Mouse (Mus musculus) heart, postnatal 10 days (tissue): ENCODE results near the gene Tssk6. TPM values are rescaled to one million over a fixed set of nuclear protein-coding genes. Genes with fewer than 3 reads are reported as not detected.
"Not testable (repeated sequence)": the region's sequence is repeated elsewhere in the genome, so short reads cannot be mapped to it uniquely, and the experiment has no call there.

Source experiments
- DNase-seq, 2 experiments: peaks; one replicate each; pipeline ENCODE4 v3.0.0; 2021
- intact Hi-C: fragments of 180-260 bp; cut with DNase I; formaldehyde crosslinking; loops from one replicate; pipeline ENCODE4 v1.15.1; 2025
- total RNA-seq, 2 experiments: library from RNA; stranded (reverse); gene quantifications; 2 replicates each; pipeline ENCODE4 v1.2.3; 2021

The Tssk6 gene
- total RNA-seq, 2 experiments from 2014 or later, result 0.25 to 0.31 TPM

- intact Hi-C loops, result loop anchor here (1.0 kb wide), 1 partner anchor 38 kb away; no protein-coding TSS in a partner anchor
- DNase-seq, result no peak
These were observed 10.6 kb downstream of the Tssk6 start for GRCm38 (mm10) chr8:69912478-69913074.

DNA sequence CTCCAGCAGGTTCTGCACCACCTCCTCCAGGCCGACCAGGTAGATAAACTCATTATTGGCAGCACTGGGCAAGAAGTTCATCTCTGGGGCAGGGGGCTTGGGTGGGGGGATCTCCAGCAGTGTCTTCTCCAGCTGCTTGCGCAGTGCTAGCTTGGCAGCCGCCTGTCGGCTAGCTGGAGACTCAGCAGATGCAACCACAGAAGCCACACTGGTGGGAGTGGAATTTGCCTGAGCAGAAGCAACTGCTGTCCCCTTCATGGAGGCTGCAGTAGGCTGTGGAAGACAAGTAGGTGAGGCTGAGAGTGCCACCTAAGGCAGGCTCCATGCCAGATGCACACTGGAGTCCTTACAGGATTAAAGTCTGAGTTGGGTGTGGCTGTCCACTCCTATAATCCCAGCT, 12.5 kb downstream of the Tssk6 start:
- intact Hi-C loops, result no loop called here
- DNase-seq, result no peak

DNA sequence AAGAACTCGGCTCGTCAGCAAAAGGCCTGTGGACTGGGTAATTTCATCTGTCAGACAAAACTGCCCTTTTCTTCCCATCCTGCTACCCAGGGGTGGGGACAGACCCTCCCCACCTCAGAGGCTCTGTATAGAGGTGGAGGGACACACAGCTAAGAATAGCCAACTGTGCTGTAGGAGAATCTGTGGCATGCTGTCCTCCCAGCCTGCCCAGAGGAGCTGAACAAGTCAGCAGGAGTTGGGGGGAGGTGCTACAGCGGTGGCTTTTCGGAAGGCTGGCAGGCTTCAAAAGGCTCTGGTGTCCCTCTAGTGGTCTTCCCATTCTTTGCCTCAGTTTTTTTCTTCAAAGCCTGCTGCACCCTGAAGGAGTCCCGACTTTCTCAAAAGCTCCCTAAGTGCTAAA, 13.8 kb downstream of the Tssk6 start:
- intact Hi-C loops, result loop anchor here (5.0 kb wide), 1 partner anchor 207 kb away; the partner anchor contains the start of gene Ncan
- peak; percentile 57 to 67 for DNase-seq

GRCm38 (mm10) chr8:69918506-69918905, 16.5 kb downstream of the Tssk6 start:
- intact Hi-C loops, result loop anchor here (2.0 to 5.0 kb wide), 2 partner anchors 204 to 248 kb away; partner anchors contain the start of gene Ncan
- DNase-seq, result no peak

DNA sequence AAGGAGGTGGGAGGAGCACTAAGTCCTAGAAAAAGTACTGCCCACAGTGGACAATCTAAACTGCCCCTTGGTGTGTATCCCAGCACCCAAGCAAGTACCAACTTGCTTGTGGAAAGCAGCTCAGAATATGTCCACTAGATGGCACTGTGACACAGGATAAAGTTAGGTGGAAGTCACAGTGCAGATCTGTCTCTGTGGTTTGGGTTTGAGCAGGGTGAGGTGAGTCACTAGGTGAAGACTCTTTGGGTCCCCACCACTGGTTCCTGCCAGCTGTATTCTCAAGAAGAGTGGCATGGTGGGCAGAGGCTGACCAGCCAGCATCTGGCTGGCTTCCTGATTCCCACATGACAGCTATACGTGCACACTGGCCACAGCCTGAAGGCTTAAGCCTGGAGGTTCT, 17.0 kb downstream of the Tssk6 start:
- intact Hi-C loops, result loop anchor here (1.0 to 5.0 kb wide), 3 partner anchors 82 to 248 kb away; partner anchors contain the start of gene Ncan
- DNase-seq, result peak; percentile 88 to 91

- DNase-seq, result peak; percentile 69 to 78
- intact Hi-C loops, result loop anchor here (1.0 to 5.0 kb wide), 5 partner anchors 15 to 247 kb away; partner anchors contain the start of gene Ncan
These were observed 18.1 kb downstream of the Tssk6 start for GRCm38 (mm10) chr8:69919876-69920662.

GRCm38 (mm10) chr8:69921141-69921540, 19.2 kb downstream of the Tssk6 start:
- no peak for DNase-seq

DNA sequence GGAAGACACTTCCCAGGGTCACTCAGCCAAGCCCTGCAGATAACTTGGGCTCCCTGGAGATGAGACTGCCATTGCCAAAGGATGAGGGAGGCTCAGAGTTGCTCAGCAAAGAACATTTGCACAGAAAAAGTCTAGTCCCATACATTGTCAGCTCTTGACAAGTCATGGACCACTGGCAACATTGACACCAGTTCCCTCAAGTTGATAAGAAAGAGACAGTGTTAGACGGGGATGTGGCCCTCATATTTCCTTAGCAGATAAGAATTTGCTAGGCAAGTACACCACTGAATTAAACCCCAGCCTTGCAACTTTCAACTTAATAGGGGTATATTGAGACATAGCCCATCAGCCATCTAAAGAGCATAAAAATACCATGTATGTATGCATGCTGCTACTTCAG, 22.0 kb downstream of the Tssk6 start:
- intact Hi-C loops, result no loop called here
- no peak for DNase-seq

More at GRCm38 (mm10) chr8:69921141-69921540, 19.2 kb downstream of the Tssk6 start:
- intact Hi-C loops, result loop anchor here (2.0 kb wide), 2 partner anchors 14 to 52 kb away; no protein-coding TSS in a partner anchor

GRCm38 (mm10) chr8:69926901-69927300, 24.9 kb downstream of the Tssk6 start:
- intact Hi-C loops, result no loop called here
- DNase-seq, result no peak

DNA sequence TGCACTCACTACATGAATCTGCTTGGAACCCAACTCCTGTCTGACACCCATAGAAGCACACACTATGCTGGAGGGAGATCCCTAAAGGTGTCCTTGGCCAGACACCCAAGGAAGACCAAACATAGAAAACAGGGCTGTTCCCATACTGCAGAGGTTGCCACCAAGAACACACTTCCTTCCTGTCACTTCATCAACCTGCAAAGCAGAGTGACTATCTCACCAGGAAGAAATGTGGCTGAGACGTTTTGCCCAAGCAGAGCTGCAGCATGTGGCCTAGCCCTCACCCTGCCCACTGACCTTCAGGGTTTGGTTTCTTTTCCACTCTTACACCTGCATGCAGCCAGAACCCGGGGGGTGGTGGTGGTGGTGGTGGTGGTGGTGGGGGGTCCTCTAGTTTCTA, 31.8 kb downstream of the Tssk6 start:
- intact Hi-C loops, result loop anchor here (2.0 kb wide), 1 partner anchor 13 kb away; no protein-coding TSS in a partner anchor
- DNase-seq, result no peak

- DNase-seq, result no peak
- intact Hi-C loops, result loop anchor here (2.0 kb wide), 1 partner anchor 14 kb away; no protein-coding TSS in a partner anchor
These were observed 32.6 kb downstream of the Tssk6 start for GRCm38 (mm10) chr8:69934582-69934981.

- DNase-seq, result no peak
- intact Hi-C loops, result loop anchor here (2.0 kb wide), 1 partner anchor 15 kb away; no protein-coding TSS in a partner anchor
These were observed 33.4 kb downstream of the Tssk6 start for GRCm38 (mm10) chr8:69935431-69935830.

GRCm38 (mm10) chr8:69936050-69936794, 34.2 kb downstream of the Tssk6 start:
- peak; percentile 86 to 89 for DNase-seq
- intact Hi-C loops, result no loop called here

- intact Hi-C loops, result no loop called here
- no peak for DNase-seq
These were observed 35.5 kb downstream of the Tssk6 start for GRCm38 (mm10) chr8:69937466-69937865.

GRCm38 (mm10) chr8:69938245-69938982, 36.4 kb downstream of the Tssk6 start:
- no peak for DNase-seq
- intact Hi-C loops, result loop anchor here (2.0 kb wide), 1 partner anchor 34 kb away; no protein-coding TSS in a partner anchor

- peak; percentile 62 to 66 for DNase-seq
- intact Hi-C loops, result loop anchor here (2.0 kb wide), 2 partner anchors 15 to 33 kb away; no protein-coding TSS in a partner anchor
These were observed 37.6 kb downstream of the Tssk6 start for GRCm38 (mm10) chr8:69939633-69940032.

DNA sequence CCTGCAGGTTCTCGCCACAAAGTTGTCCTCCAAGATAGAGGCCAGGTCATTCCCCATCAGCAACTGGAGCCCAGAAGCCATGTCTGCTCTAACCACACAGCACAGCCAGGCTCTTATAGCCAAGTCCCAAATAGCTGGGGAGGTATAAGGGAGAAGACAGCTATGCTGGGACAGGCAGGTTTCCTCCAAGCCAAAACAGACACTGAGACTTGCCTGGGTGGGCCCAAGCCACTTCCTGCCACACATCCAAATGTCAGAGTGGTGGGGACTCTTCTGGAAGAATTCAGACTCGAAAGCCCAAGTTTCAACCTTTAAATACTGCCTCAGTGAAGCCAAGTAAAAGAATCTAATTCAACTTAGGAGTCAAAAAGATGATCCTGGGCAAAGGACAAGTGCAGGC, 38.4 kb downstream of the Tssk6 start:
- intact Hi-C loops, result loop anchor here (2.0 kb wide), 1 partner anchor 14 kb away; no protein-coding TSS in a partner anchor

GRCm38 (mm10) chr8:69942495-69942894, 40.5 kb downstream of the Tssk6 start:
- DNase-seq, intact Hi-C loops: not testable (repeated sequence)

More for the DNA sequence above, 38.4 kb downstream of the Tssk6 start:
- no peak for DNase-seq

GRCm38 (mm10) chr8:69950300-69950699, 48.3 kb downstream of the Tssk6 start:
- DNase-seq, result no peak
- intact Hi-C loops, result no loop called here
